Mouse (Mus musculus) intestine, postnatal 0 days (tissue): ENCODE data around the gene Mex3a. TPM values are rescaled to one million over a fixed set of nuclear protein-coding genes. Genes with fewer than 3 reads are reported as not detected.

Experiments
- ATAC-seq: fragments of 200-750 bp; cut with Nextera tagmentation; 2 replicates; pipeline ENCODE4 v1.8.0; 2017; ENCODE audit warnings: mild to moderate bottlenecking, moderate TSS enrichment, moderate library complexity
- H3K27ac ChIP-seq: fragments of 300-500 bp; sonication (generic); 2 replicates; pipeline ENCODE4 v1.5.1; 2014; ENCODE audit warnings: mild to moderate bottlenecking, low read depth, low read length, moderate library complexity
- H3K27me3 ChIP-seq: fragments of 300-500 bp; sonication (generic); replicated peaks from 2 replicates; pipeline ENCODE4 v1.6.1; 2014; ENCODE audit warnings: low read length, mixed read lengths; ENCODE audit not compliant: control insufficient read depth, insufficient read depth
- H3K36me3 ChIP-seq: fragments of 300-500 bp; sonication (generic); 2 replicates; pipeline ENCODE4 v1.6.1; 2014; ENCODE audit warnings: mild to moderate bottlenecking, moderate library complexity; ENCODE audit not compliant: control insufficient read depth, insufficient read depth
- H3K4me1 ChIP-seq: fragments of 300-500 bp; sonication (generic); replicated peaks from 2 replicates; pipeline ENCODE4 v1.6.1; 2014; ENCODE audit warnings: antibody characterized with exemption, low read length, mixed read lengths; ENCODE audit not compliant: control insufficient read depth, insufficient read depth
- H3K4me2 ChIP-seq: fragments of 300-500 bp; sonication (generic); replicated peaks from 2 replicates; pipeline ENCODE4 v1.6.1; 2014; ENCODE audit warnings: low read depth, mild to moderate bottlenecking, moderate library complexity
- H3K4me3 ChIP-seq: fragments of 300-500 bp; sonication (generic); 2 replicates; pipeline ENCODE4 v1.5.1; 2014; ENCODE audit warnings: low read depth, low read length
- H3K9ac ChIP-seq: fragments of 300-500 bp; sonication (generic); 2 replicates; pipeline ENCODE4 v1.6.1; 2014; ENCODE audit warnings: mild to moderate bottlenecking, low read depth, low read length
- H3K9me3 ChIP-seq: fragments of 300-500 bp; sonication (generic); 2 replicates; pipeline ENCODE4 v1.6.1; 2016; ENCODE audit warnings: mixed run types; ENCODE audit not compliant: control insufficient read depth
- CTCF ChIP-seq: sonication (generic); IDR thresholded peaks from 2 replicates; pipeline ENCODE4 v1.5.1; 2016; ENCODE audit warnings: low read depth, mild to moderate bottlenecking, control low read depth, antibody characterized with exemption, moderate library complexity
- WGBS: fragments of 180-500 bp; shearing (Covaris S2); extraction: QIAGEN DNeasy Blood & Tissue Kit; methylation state at CpG from one replicate; pipeline ENCODE4 v1.1.7; 2014; 5-methylcytosine and 5-hydroxymethylcytosine counted together
- polyA plus RNA-seq: library from polyadenylated mRNA; unstranded; fragments of >200 nt; fragmentation: Nextera tagmentation; extraction: Ambion mirVana; gene quantifications from 2 replicates; pipeline ENCODE4 v1.2.1, GENCODE M21; 2015

The Mex3a gene
- polyA plus RNA-seq, 1 experiment from 2014 or later = 2.8 TPM

GRCm38 (mm10) chr3:88487396-88487795 is 44.8 kb upstream of the Mex3a start:
- 88% methylated on average over 1 of the region's 1 CpGs for WGBS
- TF ChIP-seq CTCF = no peak
- Histone ChIP-seq H3K4me1 (peaks cover 12% of the 10 kb centered on the region), H3K9me3 (no peaks in the 10 kb centered on the region), H3K9ac (no peak overlapping the region), H3K4me2 (no peak overlapping the region), H3K27ac (no peak overlapping the region), H3K27me3 (peaks cover 6% of the 10 kb centered on the region; the same call in 1 of the 2 replicates), H3K36me3 (peaks cover 42% of the 10 kb centered on the region), H3K4me3 (no peak overlapping the region)
- no peak for ATAC-seq

GRCm38 (mm10) chr3:88493706-88494582 is 38.3 kb upstream of the Mex3a start:
- H3K36me3 ChIP-seq = peaks cover 11% of the 10 kb centered on the region; the same call in 1 of the 2 replicates
- peaks cover 36% of the 10 kb centered on the region for H3K4me1 ChIP-seq
- H3K27ac ChIP-seq = peak overlapping the region; percentile 89; the same call in 1 of the 2 replicates
- ATAC-seq = no peak
- no peak overlapping the region for H3K4me3 ChIP-seq
- no peak overlapping the region for H3K9ac ChIP-seq
- H3K27me3 ChIP-seq = no peaks in the 10 kb centered on the region
- no peak for TF ChIP-seq CTCF
- peak overlapping the region; percentile 74; the same call in 1 of the 2 replicates for H3K4me2 ChIP-seq
- WGBS = 60% methylated on average over 11 of the region's 11 CpGs
- no peaks in the 10 kb centered on the region for H3K9me3 ChIP-seq

- no peak overlapping the region; the same call in 1 of the 2 replicates for H3K4me2 ChIP-seq
Measured at GRCm38 (mm10) chr3:88494836-88495628, 37.2 kb upstream of the Mex3a start.

GRCm38 (mm10) chr3:88495741-88496415 is 36.3 kb upstream of the Mex3a start:
- ATAC-seq = no peak
- Histone ChIP-seq H3K4me2 (no peak overlapping the region), H3K27me3 (no peaks in the 10 kb centered on the region), H3K9ac (no peak overlapping the region), H3K4me1 (peaks cover 29% of the 10 kb centered on the region), H3K36me3 (peaks cover 11% of the 10 kb centered on the region; the same call in 1 of the 2 replicates), H3K27ac (no peak overlapping the region), H3K9me3 (no peaks in the 10 kb centered on the region), H3K4me3 (no peak overlapping the region)
- WGBS = 72% methylated on average over 10 of the region's 10 CpGs
- no peak for TF ChIP-seq CTCF

More at GRCm38 (mm10) chr3:88494836-88495628, 37.2 kb upstream of the Mex3a start:
- Histone ChIP-seq H3K4me1 (peaks cover 32% of the 10 kb centered on the region), H3K9me3 (no peaks in the 10 kb centered on the region), H3K27me3 (no peaks in the 10 kb centered on the region), H3K27ac (peak overlapping the region; percentile 41), H3K9ac (peak overlapping the region; percentile 32; the same call in 1 of the 2 replicates), H3K4me3 (no peak overlapping the region), H3K36me3 (peaks cover 11% of the 10 kb centered on the region; the same call in 1 of the 2 replicates)
- no peak for ATAC-seq
- no peak for TF ChIP-seq CTCF
- WGBS = 32% methylated on average over 9 of the region's 9 CpGs

GRCm38 (mm10) chr3:88499580-88499979 is 32.6 kb upstream of the Mex3a start:
- Histone ChIP-seq H3K36me3 (peaks cover 11% of the 10 kb centered on the region; the same call in 1 of the 2 replicates), H3K9me3 (no peaks in the 10 kb centered on the region), H3K4me2 (no peak overlapping the region), H3K9ac (no peak overlapping the region), H3K4me1 (peaks cover 18% of the 10 kb centered on the region), H3K27me3 (no peaks in the 10 kb centered on the region), H3K4me3 (no peak overlapping the region), H3K27ac (no peak overlapping the region)
- WGBS = 75% methylated on average over 4 of the region's 4 CpGs
- no peak for ATAC-seq
- no peak for TF ChIP-seq CTCF
